Mouse (Mus musculus): ENCODE results near the gene Stk40.

Stk40 gene

DNA sequence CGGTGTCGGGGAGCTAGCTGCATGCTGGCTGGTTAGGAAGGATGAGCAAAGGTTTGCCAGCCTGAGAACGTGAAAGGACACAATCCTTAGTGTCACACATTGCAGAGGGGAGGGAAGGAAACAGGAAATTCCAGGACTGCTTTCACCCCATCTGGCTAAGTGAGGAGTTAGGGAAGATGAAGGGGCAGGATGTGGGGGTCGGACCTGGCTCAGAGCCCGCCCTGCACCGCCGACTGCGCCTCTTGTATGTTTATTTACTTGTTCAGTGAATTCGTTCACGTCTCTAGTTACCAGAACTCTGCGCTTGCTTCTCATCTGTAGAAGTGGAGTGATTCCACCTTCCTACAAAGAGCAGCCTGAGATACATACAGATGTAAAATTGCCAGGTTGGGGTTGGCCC, 26.7 kb downstream of the Stk40 start:
- peak; percentile 78 to 84 for DNase-seq

DNA sequence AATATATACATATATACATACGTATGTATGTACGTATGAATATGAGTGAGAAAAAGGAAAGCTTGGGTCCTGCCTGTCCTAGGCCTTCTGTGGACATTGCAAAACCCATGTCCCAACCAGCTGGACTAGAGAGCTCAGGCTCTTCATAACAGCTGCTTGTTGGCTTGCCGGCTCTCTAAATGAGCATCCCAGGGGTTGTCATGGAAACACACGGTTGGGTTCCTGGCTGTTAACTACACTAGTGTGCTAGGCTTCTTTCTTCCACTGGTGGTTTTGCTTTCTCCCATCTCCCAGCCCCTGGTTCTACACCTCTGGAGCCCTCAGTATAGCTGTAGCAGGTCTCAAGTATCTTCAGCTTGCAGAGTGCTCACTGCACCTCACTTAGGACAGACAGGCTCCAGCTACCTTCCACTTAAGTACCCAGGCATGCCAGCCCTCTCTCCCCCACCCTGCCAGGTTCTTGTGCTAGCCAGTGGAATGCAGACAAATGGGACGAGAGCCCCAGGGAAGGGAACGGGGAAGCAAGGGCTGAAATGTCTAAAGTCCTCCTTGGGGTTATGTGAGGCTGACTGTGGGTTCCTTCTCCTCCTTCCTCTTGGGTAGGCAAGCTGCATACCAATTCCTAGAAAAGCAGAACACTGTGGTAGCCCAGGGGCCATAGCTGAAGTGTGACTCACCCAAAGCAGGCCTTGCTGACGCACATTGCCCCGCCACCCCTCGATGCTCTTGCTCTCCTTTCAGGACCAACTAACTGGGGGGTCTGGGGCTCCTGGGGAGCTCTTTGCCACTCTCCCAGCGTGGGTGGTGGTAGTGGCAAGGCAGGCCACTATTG, 27.7 kb downstream of the Stk40 start:
- DNase-seq, result peak; percentile 37 to 69

DNA sequence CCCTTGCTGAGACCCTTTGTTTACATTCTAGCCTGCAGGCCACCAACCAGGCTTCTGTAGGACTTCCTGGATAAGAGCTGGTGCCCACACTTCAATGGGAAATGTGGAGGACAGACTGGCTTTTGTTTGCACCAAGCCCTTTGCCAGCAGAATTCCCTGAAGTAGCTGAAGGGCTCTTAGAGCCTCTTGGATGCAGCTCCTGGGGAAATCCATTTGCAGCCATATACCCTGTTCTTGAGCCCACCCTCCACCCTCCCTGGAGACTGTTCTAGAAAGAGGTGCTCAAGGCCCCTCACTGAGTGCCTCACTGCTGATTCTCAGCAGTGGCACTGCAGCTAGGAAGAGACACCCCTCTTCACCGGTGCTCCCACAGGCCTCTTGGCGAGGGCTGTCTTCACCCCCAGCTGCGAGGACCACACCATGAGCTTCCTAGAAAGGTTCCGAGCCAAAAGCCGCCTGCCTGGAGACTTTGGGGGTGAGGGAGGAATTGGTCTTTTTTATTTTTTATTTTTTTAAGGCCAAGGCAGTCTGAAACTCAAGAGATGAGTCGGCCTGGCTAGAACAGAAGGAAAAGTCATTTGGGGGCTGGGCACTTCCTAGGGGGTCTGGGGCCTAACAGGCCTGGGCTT, 29.0 kb downstream of the Stk40 start:
- DNase-seq, result no peak

DNA sequence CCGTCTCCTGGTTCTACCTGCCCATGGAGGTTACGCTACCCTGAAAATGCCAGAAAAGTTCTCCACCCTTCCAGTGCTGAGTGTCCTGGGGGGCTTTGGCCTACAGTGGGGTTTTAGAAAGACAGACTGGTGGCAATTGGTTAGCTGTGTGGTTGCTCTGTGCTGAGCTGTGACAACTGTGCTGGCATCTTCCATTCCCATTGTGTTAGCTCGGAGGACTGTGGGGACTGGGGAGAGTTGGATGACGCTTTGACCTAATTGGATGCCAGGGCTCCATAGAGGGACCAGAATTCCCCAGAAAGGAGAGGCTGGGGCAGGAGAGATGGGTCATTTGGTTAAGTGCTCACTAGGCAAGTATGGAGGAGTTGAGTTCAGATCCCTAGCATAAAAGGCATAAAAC, 30.5 kb downstream of the Stk40 start:
- DNase-seq, result no peak

DNA sequence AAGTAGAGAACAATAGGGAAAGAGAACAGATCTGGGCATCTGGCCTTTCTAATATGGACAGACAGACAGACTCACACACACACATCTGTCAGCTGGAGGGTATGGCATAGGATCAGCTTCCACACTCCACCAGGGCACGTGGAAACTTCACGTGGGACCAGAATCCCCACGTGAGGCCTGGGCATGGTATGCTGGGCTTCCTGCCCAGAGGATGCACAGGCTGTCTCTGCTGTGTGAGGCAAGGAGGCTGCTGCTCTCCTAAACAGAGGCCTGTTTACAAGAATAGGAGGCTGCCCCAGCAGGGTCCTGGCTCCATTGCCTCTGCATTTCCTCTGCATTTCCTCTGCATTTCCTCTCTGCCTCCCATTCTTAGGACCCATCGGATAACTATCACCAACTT, 30.9 kb downstream of the Stk40 start:
- DNase-seq, result no peak

DNA sequence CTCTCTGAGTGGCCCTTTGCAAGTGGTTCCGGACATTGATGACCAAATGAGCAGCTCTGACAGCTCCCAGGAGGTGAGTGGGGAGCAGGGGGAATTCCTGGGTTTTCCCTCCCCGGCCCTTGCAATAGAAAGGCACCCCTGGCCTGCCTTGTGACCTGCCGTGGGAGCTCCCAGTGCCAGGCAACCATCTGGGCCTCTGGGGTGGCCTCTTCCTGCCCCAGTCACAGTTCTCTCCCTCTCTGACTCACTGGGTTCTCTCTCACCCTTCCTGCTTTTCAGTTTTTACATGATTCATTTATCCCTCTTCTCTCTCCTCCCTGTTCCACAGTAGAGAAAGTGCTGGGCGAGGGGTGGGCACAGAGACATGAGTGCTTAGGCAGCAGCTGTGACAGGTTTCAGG, 34.0 kb downstream of the Stk40 start:
- DNase-seq, result no peak

DNA sequence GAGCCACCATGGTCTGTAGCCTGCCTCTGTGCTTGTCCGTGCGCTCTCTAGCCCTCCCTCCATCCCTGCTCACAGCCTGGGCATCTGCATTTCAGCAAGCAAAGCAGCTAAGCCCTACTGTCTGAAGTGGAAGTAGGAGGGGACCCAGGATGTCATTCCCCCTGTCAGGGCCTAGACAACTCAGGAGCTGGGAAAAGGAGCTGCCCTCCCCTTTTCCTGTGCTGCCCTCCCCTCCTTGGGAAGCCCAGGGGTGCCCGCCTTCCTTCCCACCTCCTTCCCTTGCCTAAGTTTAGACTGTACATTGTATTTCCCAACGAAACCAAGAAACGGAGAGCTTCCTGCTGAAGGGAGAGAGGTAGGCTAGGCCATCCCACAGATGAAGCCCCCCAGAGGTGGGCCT, 37.3 kb downstream of the Stk40 start:
- DNase-seq, result peak in 1 of 2 experiments; percentile 54

DNA sequence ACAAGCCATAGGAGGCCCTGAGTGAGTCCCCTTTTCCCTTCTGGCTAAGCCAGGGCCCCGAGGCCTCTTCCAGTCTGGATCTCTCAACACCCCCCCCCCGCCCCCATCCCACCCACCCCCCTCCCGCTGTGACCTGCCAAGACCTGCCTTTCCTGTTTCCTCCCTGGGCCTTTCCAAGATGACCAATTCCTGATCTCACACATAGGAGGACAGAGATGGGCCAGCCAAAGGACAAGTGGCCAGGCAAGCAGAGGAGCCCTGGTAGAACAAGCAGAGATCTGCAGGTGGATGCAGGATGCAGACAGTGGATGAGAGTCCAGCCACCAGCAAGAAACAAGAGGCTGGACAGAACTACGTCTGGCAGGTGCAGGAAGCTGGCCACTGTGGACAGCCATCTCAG, 41.6 kb downstream of the Stk40 start:
- peak in 1 of 2 experiments; percentile 58 for DNase-seq

DNA sequence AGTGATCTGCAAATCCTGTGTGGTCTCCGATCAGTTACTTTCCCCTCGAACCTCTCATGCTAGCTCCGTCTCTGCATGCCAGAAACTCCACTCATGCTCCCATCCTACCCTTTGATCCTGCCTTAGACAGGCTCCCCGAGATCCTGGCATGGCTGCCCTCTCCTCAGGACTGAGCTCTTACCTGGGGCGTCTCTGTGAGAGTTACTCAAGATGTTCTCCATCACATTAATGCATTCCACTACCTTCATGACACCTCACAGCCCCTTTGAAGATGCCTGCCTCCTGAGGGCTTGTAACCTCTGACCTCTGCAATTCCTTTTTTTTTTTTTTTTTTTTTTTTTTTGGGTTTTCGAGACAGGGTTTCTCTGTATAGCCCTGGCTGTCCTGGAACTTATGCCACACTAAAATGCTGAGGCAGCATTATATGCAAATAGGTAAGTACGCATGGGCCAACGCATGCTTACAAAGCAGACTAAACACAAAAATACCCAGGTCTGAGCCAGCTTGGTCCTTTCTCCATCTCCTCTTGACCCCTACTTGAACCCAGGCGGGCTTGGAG, 43.3 kb downstream of the Stk40 start:
- no peak for DNase-seq

DNA sequence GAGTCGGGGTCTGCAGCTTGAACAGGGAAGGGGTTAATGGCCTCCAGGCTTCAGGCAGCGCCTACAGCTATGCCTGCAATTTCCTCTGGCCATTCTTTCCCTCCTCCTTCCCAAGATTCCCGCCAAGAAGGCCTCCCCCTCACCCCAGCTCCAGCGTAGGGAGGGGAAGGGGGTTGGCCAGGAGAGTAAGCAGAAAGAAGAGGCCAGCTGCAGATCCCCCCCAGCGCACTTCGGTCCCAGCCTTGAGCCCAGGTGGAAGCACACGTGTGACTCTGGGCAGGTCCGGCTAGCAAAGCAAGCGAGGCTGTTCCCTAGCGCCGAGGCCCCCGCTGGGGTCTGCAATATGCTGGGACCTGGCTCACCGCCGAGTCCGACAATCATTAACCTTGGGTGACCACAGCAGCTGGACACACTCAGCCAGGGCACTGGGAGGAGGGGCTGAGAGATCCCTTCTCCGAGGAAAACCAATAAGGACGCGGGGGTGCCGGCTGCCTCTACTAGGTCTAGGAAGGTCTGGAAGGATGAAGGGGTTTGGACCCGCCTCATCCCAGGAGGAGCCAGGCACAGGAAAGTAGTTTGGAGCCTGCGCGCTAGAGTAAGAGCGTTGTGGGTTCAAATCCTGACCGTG, 43.9 kb downstream of the Stk40 start, which contains the start of gene Eva1b:
Gene Eva1b, plus strand, starts transcription at position 212 of the 628 bp plus-strand sequence.
- peak; percentile 98 to 99 for DNase-seq

DNA sequence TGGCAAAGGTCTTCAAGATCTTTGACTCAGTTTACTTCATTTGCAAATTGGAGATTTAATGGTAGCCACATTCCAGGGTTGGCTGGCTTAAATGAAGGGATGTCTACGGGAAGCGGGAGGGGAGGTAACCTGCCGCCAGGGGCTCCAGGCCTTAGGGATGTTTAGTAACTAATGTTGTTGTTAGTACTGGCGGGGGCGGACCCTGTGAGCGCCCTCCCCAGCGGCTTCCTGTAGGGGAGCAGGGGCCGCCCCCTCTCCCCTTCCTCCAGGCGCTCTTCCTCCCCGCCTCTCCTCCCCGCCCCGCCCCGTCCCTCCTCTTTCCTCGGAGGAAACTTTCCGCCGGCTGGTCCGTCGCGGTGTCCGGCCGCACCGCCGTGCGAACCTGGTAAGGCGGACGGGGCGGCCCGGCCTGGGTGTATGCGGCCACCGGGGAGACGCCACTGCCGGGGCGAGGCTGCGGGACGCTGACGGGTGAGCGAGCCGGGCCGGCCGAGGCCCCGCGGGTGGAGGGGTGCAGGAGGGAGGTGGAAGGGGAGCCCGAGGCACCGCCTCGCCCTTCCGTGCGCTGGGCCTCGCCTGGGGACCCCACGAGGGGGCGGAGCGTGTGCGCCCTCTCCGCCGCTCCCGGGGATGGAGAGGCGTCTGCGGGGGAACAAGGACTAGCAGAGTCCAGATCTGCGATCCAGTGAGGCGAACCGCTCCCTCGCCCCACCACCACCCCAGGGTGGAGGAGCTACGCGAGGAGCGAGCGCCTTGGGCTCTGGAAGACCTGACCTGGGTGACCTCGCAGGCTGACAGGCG, 44.6 kb downstream of the Stk40 start:
- peak; percentile 85 to 92 for DNase-seq

DNA sequence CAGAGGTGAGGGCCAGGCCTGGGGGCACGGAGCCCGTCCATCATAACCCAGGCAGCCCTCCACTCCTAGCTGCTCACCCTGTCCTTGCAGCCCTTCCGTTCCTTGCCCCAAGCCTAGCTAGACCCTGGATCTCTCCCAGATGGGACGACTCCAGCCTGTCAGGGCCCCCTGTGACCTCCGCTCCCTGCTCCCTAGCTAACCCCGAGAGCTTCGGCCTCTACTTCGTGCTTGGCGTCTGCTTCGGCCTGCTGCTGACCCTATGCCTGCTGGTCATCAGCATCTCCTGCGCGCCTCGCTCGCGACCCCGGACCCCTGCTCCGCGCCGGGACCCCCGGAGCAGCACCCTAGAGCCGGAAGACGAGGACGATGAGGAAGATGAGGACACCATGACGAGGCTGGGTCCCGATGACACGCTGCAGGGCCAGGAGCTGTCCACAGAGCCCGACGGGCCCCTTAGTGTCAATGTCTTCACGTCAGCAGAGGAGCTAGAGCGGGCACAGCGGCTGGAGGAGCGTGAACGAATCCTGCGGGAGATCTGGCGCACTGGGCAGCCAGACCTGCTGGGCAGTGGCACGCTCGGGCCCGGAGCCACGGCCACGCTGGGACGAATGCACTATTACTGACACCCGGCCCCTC, 45.4 kb downstream of the Stk40 start:
- peak; percentile 62 to 74 for DNase-seq

DNA sequence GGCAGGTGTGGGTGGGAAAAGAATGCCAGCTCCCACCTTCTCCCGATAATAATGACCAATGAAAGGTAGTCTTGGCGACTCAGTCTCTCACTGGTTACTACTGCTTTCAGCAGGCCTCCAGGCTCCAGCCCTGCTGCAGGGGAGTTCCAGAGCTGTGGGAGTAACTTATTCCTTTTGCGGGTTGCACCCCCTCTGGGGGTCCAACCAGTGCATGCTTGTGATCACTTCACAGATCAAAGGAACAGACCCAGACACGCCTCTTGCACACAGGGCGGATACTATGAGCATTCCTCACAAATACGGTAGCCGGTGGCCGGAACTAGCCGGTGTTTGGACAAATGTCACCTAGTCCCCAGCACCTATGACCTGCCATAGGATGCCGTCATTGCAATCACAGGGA, 46.0 kb downstream of the Stk40 start:
- peak; percentile 60 to 74 for DNase-seq

DNA sequence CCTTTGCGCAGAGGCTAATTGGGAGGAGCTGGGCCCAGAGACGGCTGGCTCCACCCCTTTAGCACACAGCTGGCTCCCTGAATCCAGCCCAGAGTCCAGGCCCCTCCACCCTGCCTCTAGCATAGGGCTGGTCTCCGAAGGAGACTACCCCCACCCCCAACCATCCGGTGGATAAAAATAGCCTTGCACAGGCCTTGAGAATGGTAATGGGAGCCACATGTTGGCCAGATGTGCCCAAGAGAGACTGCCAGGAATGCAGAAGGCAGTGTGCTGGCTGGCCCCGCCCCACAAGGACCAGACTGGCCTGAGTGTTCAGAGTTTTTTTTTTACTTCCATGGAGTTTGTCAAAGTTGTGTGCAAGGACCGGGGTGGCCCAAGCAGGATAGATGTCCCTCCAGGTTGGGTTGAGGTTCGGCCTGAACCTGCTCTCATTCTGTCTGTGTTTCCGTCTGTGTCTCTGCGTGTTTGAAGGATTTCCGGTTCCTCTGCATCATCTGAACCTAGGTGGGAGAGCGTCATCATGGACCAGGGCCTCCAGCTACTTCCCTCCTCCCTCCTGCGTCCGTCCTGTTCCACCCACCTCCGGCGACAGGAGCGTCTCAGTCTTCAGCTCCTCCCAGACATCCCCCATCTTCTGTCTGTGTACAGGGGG, 46.7 kb downstream of the Stk40 start:
- DNase-seq, result peak; percentile 85 to 92

DNA sequence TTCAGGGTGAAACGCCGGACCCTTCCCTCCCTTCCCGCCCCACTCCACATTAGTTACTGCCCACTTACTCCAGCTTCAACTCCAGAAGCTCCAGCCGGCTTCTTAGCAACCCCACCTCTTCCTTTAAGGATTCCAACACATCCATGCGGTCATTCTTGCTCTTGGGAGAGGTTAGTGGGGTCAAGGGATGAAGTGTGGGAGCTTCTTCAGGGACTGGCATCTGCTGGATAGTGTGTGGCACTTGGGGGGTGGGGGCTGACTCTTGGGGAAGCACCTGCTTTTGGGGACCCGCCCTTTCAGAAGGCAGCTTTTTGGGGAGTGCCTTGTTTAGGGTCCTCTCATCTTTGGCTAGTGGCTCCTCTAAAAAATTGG, 47.2 kb downstream of the Stk40 start:
- no peak for DNase-seq

DNA sequence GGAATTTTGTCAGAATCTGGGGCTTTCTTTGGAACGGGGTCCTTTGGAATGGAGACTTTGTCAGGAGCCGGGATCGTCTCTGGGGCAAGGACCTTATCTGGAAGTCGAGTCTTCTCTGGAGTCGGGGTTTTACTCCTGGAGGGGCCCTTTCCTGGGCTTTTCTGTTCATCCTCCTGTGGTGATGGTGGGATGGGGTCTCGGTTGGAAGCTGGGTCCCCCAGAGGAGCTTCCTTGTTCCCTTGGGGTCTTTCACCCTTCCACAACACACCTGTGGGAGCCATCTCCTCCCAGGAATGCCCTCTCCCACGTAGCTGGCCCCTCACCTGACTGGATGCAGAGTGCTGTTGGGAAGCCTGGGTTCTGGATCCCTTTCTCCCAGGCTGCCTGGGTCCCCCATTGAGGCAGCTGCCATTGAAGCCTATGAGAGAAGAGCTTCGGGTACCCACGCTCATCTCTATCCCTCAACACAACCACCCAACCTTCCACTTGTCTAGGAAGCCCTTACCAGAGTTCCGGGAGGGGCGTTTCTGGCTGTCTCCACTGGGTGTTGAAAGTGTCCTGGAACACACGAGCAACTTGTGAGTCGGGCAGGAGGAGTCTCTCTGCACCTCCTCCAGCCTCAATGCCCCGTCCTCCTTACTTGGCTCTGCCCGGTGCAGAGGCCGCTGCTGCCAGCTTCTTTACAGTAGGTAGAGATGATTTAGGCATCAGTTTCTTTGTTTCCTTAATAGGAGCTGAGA, 48.1 kb downstream of the Stk40 start:
- DNase-seq, result peak in 1 of 2 experiments; percentile 2

DNA sequence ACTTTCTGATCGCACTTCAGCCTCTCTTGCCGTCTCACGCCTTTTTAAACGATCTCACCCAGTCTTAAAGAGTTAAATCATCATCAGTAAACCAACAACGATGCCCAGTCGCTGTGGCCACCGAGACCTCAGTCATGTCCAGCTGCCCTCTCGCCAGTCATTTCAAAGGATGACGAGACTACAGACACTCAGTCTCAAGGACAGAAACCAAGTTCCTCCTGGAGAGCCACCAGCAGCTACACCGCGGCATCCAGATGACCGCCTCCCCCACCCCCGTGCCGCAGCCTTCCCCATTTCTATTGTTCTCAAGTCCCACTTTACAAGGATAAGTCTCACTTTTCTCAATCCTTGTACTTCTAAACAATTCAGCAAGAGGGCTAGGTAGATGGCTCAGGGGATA, 49.1 kb downstream of the Stk40 start:
- no peak for DNase-seq

DNA sequence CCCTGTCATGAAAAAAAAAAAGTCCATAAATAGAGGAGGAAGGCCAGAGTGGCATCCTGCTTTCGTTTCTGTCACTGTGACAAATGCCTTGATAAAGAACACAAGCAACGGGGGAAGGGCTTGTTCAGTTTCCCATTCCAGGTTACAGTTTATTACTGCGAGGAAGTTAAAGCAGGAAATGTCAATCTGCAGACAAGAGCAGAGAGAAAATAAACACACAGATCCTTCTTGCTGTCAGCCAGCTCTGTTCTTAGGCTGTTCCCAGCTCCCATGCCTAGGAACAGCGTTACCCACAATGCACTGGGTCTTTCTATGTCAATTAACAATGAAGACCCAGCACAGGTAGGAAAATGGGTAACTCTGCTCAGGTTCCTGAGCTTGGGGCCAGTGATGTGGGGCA, 51.4 kb downstream of the Stk40 start:
- DNase-seq, result peak in 1 of 2 experiments; percentile 52

DNA sequence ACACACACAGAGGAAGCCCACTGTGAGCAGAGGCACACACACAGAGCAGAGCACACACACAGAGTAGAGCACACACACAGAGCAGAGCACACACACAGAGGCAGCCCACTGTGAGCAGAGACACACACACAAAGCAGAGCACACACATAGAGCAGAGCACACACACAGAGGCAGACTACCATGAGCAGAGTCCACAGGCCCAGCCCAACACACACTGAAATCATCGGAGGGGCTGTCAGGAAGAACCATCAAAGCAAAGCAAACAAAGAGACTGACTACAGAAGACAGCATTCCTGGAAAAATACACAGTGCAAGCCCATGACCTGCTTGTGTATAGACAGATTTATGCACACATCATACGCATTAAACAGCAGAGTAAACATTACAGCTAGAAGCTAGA, 52.1 kb downstream of the Stk40 start:
- peak in 1 of 2 experiments; percentile 40 for DNase-seq

DNA sequence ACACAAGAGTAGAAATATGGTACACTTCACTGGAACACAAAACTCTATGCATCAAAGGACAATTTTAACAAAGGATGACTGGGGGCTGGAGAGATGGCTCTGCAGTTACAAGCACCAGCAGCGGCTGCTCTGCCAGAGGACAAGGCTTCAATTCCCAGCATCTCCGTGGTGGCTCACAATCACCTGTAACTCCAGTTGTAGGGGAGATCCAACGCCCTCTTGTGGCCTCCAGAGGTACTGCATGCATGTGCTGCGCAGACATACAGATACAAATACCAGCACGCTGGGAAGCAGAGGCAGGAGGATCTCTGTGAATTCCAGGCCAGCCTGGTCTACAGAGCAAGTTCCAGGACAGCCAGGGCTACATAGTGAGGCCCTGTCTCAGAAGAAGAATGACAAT, 52.9 kb downstream of the Stk40 start:
- peak; percentile 47 to 51 for DNase-seq

DNA sequence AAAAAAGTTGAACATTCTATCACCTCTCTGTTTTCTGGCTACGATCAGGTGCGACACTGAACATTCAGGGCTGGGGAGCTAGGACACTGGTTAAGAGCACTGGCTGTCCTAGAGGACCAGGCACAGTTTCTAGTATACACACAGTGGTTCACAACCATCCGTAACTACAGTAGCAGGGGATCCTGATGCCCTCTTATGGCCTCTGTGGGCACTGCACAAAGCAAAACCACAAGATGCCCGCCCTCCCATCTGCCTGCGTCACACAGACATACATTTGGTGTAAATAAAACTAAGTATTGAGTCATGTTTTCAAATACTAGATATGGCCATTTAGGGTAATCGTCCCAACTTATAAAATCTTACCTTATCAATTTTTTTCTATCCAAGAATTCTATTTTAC, 53.8 kb downstream of the Stk40 start:
- DNase-seq, result no peak
